Mouse (Mus musculus) kidney, adult 2 months (tissue): ENCODE data around the gene Chpt1.

ENCODE experiments used
- CTCF ChIP-seq: fragments of 200-500 bp; conservative IDR thresholded peaks from 2 replicates; pipeline ENCODE4 v1.5.1; 2011; ENCODE audit warnings: low read depth, mild to moderate bottlenecking, control low read depth, low read length, moderate library complexity, mixed read lengths; ENCODE audit not compliant: insufficient read depth, insufficient read length
- POLR2A ChIP-seq: fragments of 200-500 bp; IDR thresholded peaks from one replicate; pipeline ENCODE4 v1.6.1; 2011; ENCODE audit warnings: low read depth, low read length, control low read depth

DNA sequence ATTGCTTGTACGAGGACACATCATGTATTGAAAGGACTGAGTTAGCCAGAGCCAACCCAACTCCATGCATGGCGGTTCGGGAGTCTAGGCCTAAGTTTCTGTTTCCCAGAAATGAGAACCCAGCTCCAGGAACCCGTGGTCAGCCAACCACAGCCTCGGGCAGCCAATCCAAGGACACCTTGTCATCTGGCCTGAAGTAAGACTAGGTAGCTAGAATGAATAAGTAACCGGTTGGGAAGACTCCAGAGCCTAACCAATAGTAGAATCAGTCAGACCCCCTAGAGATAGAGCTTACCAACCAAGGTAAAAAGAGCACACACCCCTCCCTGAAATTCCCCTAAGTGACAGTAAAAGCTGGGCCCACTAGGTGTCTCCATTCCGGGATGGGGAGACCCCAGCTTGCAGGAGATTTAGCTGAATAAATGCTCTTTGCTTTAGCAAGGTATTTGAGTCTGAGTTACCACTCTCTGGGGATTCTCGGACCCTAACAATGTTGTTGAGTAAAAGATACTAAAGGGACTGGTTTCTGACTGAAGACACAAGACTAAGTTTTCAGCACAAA is 9.8 kb upstream of the Chpt1 start:
- TF ChIP-seq POLR2A (no peak), CTCF (no peak; the same call in 1 of the 2 replicates)
